Mouse (Mus musculus): ENCODE results near the gene Lrrc74a.

The Lrrc74a gene

DNA sequence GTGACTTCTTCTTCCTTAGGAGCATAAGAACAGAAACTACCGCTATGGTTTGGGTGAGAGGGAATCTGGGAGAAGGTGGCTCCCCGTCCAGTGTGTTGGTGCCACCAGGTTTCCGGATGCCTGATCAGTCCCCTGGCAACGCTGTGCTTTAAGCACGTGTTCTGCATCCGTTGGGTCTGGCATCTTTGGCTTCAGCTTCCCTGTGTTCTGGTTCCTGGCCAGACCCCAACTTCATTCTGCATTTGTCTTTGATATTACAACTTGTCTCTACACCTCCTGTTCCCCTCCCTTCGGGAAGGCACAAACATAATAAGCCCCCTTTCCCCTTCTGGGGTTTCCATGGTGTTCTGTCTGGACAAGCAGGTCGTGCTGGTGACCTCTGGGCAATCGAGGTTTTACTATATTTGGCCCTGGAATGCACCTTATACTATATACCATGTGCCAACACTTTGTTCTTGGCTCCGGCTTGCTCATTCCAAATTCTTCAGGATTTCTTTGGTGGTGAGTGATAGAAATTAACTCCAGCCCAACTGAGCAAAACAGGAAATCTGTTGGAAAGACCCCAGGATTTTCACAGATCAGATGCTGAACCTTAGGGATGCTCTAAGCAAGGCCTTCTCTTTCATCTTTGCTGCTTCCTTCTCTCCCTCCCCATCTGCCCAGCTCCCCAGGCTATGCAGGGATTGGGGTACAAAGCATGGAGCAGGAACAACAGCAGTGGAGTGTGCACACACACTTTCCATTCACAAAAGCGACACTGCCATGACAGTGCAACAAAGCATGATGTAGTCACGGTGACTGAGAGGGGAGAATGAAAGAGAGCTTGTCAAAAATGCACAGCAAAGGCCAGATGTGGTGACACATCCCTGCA, 52.2 kb downstream of the Lrrc74a start:
- no peak for DNase-seq (ENCODE audit: low spot score)

DNA sequence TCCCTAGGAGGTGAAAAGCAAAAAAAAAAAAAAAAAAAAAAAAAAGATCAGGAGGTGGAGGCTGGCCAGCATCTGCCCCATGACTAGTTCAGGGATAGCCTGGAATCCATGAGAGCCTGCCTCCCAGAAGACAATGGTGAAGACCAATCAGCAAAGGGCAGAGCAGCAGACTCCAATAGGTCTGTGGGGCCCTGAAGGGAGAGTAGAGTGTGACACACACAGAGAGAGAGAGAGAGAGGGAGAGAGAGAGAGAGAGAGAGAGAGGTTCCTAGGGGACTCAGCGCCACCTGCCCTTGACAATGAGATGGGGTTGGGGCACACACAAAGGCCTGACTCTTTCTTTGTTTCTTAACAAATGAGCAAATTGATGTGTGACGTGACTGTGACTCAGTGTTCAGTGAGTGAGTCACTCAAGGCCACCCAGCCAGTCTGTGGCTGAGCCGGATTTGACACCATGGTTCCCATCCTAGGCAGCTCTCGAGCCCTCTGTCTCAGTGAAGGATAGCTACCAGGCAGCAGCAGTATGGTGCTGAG, 52.9 kb downstream of the Lrrc74a start:
- DNase-seq (ENCODE audit: low spot score): no peak

DNA sequence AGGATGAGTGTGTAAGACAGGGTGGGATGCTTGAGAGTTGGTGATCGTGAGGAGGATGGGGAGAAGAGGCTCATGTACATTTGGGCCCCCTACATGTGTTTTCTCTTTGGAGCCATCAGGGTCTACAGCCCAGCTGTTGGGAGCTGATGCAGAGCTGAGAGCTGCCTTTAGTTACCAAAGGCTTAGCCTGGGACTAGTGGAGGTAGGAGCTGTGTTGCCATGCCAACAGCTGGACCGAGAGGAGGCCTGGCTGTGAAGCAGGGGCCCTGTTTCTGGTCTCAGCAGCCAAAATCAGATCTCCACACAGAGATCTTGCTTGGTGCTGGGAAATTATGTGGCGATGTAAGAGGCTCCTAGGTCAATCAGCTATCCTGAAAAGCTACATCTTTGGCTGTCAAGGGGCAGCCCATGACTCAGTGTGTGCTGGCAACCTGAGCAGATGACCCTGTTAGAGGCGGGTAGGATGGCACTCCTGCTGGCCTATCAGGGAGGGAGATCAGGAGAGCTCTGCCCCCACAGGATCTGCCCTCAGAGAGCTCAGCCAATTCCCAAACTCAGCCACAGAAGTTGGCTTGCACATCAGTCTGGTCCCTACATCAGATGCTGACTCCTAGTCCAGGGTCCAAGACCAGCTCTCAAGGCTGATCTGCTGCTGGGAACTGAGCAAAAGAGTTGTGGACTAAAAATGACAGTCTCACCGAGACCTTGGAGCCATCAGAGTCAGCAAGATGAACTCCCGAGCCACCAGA, 56.1 kb downstream of the Lrrc74a start:
- DNase-seq (ENCODE audit: low spot score): no peak

DNA sequence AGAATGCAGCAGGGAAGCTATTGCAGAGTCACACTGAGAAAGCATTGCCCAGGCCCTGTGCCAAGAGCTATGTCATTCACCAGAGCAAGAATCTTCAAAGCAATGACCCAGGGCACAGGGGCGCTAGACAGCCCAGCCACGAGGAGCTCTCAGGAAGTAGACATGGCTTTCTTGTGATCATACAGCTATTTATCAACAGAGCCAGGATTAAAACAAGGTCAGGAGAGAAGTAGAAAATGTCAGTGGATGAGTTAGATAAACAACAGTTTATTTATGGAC, 56.6 kb downstream of the Lrrc74a start:
- DNase-seq (ENCODE audit: low spot score): no peak

DNA sequence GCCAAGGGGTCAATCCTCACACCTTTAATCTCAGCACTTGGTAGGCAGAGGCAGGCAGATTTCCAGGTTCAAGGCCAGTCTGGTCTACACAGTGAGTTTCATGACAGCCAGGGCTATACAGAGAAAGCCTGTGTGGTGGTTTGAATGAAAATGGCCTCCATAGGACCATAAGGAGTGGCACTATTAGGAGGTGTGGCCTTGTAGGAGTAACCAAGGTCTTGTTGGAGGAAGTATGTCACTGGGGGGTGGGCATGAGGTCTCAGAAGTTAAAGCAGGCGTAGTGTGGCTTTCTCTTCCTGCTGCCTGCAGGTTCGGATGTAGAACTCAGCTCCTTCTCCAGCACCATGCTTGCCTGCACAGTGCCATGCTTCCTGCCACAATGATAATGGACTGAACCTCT, 57.8 kb downstream of the Lrrc74a start:
- no peak for DNase-seq (ENCODE audit: low spot score)

DNA sequence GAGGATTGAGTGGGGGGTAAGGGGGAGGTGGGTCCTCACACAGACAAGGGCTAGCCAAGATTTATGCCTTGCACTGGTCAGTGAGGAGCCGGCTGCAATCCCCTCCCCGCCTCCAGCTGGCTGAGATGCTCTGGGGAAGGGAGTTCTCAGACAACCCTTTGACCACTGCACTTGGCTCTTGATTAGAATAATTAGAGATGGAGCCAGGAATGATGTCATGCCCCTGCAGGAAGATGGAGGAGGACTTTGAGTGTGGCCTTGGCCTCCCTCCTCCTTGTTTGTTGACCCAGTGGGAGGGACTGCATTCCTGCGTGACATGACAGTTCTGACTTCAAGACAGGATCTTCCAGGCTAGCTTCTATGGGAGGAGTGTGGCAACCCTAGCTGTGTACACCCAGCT, 59.7 kb downstream of the Lrrc74a start:
- DNase-seq (ENCODE audit: low spot score): no peak

DNA sequence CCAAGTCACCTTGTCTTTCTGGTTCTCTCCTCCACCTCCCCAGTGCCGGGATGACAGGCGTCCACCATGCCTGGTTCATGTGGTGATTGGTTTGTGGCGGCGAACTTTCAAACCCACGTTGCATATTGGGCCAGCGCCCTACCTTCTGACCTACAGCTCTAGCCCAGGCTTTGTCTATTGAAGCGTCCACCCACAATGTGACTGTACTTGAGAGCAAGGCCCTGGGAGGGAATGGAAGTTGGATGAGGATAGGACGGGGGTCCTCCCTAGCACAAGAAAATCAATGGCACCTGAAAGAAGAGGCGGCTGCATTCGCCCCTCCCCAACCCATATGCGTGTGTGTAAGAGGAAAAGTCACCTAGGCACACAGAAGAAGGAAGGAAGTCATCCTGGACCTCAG, 60.2 kb downstream of the Lrrc74a start:
- DNase-seq (ENCODE audit: low spot score): no peak

DNA sequence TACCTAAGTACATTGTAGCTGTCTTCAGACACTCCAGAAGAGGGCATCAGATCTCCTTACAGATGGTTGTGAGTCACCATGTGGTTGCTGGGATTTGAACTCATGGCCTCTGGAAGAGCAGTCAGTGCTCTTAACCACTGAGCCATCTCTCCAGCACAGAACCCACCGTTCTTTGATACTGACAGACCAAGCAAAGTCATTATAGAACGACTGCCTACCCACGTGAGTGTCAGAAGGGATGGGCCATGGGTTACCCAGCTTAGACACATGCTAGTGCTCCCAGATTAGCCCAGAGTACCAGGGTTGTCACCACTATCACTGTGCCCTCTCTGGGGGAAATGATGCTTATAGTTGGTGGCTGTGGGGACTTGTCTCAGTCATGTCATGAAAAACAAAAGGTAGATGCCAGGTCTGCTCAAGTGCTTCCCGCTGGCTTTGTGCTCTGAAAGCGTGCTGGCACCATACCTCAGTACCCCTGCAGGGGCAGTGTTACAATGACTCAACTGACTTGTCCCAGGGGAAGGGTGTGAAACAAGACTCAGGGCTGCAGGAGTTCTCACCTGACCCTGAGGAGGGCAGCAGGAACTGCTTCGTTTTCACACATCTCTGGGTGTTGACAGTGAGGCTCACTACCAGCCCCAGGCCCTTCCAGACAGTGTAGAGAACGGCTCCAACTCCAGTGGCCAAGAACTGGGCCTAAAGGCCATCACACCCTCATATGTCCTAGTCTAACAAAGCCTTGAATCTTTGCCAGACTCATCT, 61.1 kb downstream of the Lrrc74a start:
- DNase-seq (ENCODE audit: low spot score): no peak

DNA sequence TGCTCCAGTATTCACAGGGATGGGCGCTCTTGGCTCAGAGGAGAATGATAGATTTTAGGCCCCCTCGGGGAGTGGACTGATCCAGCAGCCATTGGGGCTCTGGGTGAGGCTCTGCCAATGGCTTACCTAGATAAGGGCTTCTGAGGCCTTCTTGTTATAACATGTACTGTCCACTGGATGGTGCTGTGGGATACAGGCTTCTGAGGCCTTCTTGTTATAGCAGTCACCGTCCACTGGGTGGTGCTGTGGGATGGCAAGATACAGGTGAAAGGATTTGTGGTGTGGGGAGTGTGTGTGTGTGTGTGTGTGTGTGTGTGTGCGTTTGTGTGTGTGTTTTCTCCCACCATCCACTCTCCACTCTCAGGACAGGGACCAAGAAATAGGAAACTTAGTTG, 61.7 kb downstream of the Lrrc74a start:
- DNase-seq (ENCODE audit: low spot score): no peak

DNA sequence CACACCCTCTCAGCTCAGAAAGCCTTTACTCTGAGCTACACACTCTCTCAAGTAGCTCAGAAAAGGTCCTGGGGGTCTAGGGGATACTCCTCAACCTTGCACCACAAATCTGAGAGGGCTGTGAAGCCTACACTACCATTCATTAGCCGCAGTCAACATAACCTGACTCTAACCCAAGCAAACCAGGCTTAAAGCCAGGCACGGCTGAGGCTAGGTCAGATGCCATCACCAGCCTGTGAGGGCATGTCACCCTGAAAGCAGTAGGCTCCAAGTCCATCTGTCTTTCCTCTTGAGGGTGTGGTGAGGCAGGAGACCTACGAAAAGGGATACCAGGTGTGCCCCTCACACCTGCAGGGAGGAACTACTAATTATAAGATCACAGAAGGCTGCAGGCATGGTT, 62.2 kb downstream of the Lrrc74a start:
- DNase-seq (ENCODE audit: low spot score): no peak

DNA sequence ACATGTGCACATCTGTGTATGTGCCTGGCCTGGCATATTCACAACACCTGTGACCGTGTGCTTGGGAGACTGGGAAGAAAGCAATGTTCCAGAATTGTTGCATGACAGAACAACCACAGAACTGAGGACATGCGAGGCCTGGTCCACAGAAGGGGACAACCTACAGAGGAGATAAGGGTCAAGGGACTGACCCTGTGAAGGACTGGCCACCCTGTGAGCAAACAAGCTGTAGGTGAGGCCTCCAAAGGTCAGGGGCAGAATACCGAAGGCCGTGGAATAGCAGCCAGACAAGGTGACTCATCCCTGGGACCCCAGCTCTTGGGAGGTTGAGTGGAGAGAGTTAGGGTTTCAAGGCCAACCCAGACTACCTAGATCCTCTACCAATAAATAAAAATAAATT, 63.6 kb downstream of the Lrrc74a start:
- DNase-seq (ENCODE audit: low spot score): no peak

DNA sequence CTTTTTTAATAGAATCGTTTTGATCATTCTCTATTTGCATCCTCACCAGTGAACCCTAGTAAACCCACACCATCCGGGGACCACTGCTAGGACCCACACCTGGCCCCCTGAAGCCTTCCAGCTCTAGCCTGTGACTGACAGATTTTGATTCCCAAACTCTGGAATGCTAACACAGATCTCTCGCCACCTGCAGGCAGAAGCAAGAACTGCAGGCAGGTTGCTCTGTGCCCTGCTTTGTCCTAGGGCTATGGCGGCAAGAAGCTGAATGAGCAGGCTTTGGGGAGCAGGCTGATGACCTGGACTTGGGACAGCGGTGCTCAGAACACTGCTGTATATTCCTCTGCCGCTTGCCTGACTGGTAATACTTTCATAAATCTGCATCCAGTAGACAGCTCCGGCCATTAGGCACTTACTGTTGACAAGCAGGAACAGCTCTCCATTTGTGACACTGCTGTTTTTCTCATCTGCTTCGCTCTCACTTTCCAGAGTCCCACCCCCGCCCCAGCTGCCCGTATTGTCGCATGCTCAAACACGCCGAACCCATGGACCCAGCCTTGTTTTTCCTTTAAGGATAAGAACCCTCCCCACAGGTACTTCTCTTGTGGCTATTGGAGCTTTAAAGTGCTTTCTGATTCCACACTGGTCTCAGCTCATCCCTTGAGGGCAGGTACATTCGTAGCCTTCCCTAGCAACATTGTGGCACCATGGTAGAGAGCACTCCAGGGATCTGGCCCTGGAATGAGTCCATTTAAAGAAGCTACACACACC, 64.8 kb downstream of the Lrrc74a start:
- peak; percentile 91 for DNase-seq (ENCODE audit: low spot score)

DNA sequence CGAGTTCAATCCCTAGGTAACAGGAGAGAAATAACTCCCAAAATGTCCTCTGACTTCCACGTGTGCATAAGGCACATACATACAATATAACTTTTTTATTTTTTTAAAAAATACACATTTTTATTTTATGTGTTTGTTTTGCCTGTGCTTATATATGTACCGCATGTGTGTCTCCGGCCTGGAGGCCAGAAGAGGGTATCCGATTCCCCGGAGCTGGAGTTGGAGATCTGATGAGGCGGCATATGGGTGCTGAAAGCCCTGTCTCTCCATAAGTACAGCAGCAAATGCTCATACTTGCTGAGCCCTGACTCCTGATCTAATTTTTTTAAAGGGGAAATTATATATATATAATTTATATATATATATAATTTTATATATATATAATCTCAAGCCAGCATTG, 65.6 kb downstream of the Lrrc74a start:
- DNase-seq (ENCODE audit: low spot score): no peak

DNA sequence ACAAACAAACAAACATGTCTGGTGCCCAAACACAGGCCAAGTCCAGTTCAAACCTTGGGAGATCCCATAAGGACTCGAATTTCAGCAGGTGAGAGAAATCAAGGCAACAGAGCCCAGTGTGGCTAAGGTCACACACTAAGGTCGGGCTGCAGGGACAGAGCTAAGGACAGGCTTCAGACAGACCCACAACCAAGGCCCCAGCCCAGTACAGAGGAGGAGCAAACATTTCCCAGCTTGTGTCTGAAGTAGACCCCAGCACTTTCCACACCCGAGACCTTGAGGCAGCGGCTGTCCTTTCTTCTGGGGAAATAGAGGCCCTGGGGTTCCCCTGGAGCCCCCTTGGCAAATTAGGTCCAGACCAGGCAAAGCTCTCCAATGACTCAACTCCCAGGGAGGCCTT, 66.2 kb downstream of the Lrrc74a start:
- DNase-seq (ENCODE audit: low spot score): no peak

DNA sequence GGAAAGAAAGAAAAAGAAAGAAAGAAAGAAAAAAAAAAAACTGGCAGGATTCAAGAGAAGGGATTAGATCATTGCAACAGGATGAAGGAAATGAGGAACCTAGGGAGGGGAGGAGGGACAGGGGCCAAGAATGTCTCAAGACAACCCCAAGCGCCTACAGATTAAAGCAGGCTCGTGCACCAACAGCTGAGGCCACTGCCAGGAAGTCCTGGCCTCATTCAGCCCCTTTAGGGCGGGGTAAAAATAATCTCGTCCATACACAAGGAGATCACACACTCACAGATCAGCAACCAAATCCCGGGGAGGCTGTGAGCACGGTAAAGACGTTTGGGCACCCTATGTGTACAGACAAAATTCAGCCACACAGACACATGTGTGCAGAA, 66.6 kb downstream of the Lrrc74a start:
- DNase-seq (ENCODE audit: low spot score): no peak

DNA sequence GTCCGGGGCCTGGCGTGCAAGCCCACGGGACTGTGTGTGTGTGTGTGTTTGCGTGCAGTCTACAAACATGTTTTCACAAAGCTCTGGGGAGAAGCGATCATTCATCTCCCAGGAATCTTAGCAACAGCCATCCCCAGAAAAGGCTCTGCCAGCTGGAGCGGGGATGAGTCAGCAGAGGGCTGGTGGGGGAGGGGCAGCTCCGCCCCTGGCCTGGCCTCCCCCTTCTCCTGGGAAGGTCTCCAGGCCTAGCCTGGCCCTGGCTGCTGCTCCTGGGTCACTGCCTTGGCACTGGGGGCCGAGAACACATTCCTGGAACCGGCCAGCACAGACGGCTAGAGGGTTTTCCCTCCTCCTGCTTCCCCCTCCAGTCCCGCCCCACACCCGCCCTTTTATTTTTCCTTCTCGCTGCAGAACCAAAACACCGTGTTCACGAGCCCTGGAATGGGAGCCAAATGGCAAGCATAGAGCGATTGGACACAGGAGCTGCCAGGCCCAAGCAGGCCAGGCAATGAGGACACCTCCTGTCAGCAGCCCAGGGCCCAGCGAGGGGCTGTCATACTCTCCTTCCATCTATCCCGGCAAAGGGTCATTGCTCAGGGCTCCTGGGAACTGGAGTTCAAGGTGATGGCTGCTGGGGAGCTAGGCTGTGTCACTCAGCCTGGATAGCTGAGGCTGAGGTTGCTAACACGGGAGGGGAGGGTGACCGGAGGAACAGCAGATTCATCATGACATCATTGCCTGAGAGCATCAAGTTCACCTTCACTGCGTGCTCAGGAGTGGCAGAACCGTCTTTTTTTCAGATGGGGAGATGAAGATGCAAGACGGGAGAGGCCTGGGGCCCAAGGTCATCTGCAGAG, 67.2 kb downstream of the Lrrc74a start:
- peak; percentile 77 for DNase-seq (ENCODE audit: low spot score)

DNA sequence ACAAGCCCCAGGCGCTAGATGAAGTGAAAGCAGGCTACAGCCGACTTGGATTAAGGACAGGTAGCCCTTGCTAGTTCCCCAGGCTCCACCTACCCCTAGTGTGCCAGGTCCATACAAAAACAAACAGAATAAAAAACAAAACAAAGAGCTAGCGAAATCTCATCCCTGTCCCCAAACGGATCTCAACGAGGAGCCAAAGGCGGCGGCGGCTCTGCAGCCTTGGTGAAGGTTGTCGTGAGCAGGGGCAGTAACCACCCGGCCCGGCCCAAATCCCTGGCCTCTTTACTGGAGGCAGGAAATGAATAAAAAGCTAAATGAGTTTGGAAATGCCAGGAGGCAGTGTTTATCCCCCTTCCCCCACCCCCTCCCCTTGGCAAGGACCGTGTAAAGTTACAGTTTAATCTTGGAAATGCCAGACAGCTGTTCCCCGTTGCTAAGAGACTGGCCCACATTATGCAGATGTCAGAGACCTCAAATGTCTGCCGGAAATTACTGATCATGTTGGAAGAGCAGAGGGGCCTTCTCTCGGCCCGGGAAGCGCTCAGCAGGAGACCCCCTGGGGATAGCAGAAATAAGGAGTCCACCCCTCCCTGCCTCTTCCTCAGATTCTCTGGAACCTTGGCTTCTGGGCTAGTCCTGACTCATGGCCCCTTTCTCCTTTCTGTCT, 68.0 kb downstream of the Lrrc74a start:
- no peak for DNase-seq (ENCODE audit: low spot score)

DNA sequence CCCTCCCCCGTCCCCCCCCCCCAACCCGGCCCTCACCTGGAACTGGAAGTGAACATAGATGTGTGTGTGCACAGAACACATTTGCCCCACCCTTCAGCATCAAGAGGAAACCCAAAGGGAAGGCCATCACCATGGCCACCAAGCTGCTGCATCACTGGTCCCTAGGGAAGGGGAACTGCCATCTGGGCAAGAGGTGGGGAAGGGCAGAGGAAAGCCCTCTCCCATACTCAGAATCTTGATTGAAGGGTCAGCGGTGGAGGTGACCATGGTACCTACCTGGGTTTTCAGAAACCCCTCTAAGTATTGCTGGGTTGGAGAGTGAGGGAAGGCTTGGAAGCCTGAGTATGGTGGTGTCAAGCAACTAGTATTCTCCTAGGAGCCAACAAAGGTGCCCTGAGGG, 68.7 kb downstream of the Lrrc74a start:
- no peak for DNase-seq (ENCODE audit: low spot score)

DNA sequence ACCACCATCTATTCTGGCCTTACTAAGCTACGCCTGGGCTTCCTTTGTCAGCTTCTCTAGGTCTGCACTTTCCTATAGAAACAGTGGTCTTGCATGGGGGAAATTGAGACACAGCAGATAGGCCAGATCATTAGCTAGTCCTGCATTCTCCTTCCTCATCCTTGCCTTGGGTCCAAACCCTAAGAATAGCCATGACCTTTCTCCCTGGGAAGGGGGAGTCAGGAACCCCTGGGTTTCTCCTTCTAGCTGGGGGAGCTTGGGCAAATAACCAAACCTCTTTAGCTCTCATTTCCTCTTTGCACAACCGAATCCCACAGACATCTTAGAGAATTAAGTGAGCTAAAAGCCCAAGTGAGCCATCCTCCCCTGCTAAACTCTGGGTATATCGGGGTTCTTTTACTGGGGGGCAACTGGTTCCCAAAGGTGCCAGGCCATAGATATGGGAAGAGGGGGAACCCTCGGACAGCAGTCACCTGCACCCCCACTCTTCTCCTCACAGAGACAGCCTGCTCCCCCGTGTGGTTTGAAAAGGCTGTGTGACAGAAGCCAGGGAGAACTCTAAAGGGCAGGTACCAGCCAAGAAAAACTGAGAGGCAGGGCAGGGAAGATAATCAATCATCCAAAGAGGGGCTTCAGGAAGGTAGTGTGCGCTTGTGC, 69.6 kb downstream of the Lrrc74a start:
- DNase-seq (ENCODE audit: low spot score): no peak

DNA sequence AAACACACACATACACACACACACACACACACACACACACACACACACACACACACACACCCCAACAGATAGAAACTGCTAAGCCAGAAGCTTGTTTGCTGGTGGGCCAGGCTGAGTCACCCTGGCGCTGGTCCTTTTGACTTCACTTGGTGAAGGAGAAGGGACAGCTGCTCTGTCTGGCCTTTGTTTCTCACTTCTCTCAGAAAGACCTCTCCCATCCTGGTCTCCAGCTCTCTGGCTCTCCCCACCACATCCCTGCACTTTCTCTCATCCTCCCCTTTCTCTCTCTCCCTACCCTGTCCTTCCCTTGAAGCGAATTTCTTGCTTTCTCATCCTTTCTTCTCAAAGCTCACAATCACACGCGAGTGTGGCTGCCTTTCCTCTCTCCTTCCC, 70.1 kb downstream of the Lrrc74a start:
- DNase-seq (ENCODE audit: low spot score): no peak

All from layer of hippocampus, adult 9-10 months (tissue).